Mouse (Mus musculus) liver, adult 2 months (tissue): ENCODE data around the gene Kpnb1.

Source experiments
- CTCF ChIP-seq: fragments of 200-500 bp; IDR thresholded peaks from 2 replicates; pipeline ENCODE4 v1.5.1; 2011; ENCODE audit warnings: low read depth, low read length, control low read depth
- POLR2A ChIP-seq: fragments of 200-500 bp; IDR thresholded peaks from 2 replicates; pipeline ENCODE4 v1.6.1; 2011; ENCODE audit warnings: low read length, control low read depth; ENCODE audit not compliant: insufficient read depth; ENCODE audit errors: extremely low read depth

DNA sequence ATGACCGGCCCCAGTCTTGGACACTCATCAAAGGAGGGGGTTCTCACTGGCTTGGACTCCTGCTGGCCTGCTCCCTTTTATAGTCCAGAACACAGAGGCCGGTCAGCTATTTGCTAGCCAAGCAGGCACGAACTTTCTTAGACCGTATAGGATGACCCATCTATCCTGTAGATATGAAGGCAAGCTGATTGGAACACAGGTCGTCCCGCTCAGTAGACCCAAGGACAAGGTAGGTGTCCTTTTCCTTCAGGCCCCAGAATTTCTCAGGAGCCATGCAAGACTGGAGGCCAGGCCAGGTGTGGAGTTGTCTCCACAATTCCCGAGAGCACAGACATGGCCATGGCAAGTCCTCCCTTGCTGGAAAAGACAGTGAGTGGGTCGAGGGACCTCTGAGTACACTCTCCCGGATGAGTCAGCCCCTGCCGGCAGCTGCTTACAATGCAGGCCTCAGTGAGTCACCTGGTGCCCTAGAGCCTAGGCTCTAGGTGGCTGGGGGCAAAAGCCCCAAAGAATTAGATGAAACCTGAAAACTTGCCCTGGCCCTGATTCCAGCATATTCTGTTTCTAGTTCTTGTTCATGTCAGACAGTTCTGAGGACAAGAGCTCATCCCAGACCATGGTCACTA is 34.9 kb downstream of the Kpnb1 start:
- TF ChIP-seq CTCF (no peak), POLR2A (no peak)
